Mouse (Mus musculus): ENCODE results near the gene Dph5.

The Dph5 gene

GRCm38 (mm10) chr3:115887427-115888309 is at the start of gene Dph5:
Gene Dph5 (plus strand): TSS chr3:115887837.
- peak; percentile 96 for DNase-seq (ENCODE audit: low read depth, low spot score)

- DNase-seq (ENCODE audit: low read depth, low spot score) = no peak
Measured at GRCm38 (mm10) chr3:115844566-115844965, 43.1 kb upstream of the Dph5 start.

DNA sequence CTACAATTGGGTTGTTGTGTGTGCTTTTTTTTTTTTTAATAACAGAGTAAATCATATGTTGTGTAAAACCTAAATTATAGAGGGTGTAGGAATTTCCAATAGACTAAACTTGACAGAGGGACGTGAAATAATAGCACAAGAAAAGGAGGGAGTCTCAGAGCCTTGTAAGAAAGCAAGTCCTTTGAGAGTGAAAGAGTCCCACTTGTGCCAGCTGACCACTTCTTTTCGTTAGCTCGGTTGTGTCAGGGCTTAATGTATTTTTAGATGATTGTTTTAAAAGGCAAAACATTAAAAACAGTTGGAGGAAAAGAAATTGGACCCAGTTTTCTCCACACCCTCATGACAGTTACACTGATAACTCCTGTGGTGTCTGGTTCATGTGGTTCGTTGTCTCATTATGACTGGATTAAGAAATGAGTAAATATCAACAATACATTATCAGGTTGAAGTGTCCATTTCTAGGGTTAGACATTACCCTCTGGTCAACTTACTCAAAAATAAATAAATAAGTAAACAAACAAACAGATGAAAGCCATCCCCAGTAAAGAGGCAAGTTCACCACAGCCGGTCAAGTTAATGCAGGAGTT is 42.5 kb upstream of the Dph5 start:
- no peak for DNase-seq (ENCODE audit: low read depth, low spot score)

GRCm38 (mm10) chr3:115845724-115846123 is 41.9 kb upstream of the Dph5 start:
- DNase-seq (ENCODE audit: low read depth, low spot score) = no peak

DNA sequence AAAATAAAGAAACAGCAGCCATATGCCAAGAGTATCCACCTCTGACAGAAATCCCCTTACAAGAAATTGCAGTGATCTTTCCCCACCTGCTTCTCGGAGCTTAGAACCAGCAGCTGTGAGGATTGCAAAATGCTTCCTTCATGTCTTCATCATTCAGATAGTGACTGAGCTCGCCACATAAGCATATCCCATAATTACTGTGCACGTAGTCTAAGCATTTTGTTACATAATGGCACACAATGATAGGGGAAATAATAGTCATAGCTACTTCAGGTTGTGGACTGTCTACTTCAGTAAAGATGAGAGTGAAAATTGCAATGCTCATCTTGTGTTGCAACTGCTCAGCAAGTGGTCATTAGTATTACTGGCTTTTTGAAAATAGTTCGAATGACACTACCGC is 41.5 kb upstream of the Dph5 start:
- DNase-seq (ENCODE audit: low read depth, low spot score) = no peak

DNA sequence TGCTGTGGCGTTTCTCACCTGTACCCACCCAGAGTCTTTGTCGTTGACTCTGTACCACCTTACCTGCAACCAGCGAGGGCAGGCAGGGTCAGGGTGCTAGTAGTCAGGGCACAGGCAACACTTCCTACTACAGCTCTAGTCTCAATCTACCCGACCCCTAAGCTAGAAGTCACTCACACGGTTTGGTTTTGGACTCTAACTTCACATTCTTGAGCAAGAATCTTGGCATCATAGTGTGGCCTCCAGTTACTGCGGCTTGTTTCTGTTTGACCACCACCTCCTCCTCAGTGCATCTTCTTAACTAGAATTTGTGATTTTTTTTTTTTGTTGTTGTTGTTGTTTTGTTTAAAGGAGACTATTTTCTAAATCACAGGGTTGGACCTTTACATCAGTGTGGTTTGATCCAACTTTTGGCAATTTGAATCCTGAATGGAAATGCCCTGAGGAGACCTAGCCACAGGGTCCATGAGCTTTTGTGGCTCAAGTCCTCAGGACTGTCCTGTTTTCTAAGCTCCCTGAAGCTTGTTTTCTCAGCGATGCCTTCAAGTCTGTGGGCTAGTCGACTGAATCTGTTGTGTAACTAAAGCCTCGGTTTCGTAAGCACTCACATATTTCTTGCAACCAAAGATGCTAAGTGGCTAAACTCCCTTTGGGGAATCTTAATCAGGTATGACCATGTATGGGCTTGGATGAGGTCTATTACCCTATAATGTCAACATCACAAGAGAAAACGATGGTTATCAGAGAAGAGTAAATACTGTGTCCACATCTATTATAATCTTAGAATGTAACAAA is 38.8 kb upstream of the Dph5 start:
- DNase-seq (ENCODE audit: low read depth, low spot score) = no peak

GRCm38 (mm10) chr3:115850946-115851345 is 36.7 kb upstream of the Dph5 start:
- peak; percentile 22 for DNase-seq (ENCODE audit: low read depth, low spot score)

GRCm38 (mm10) chr3:115854672-115855191 is 32.9 kb upstream of the Dph5 start:
- DNase-seq (ENCODE audit: low read depth, low spot score) = peak; percentile 88

- peak; percentile 67 for DNase-seq (ENCODE audit: low read depth, low spot score)
Measured at GRCm38 (mm10) chr3:115855576-115855975, 32.1 kb upstream of the Dph5 start.

GRCm38 (mm10) chr3:115856484-115857022 is 31.1 kb upstream of the Dph5 start:
- peak; percentile 78 for DNase-seq (ENCODE audit: low read depth, low spot score)

DNA sequence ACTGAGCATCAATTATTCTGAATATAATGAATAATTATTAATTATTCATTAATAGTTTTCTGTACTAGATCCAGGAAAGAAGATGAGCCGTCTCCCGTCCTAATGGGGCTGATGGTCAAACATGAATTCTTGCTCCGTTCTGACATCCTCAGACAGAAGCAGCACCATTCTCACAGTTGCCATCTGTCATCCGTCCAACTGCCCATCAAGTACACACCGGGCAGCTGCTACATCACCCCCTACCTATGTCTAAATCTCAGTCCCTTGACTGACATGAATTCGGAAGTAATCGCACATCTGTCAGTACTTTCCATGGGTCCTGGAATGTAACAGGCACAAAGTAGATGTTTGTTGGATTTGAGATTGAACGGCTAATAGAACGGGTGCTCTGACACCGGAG is 30.2 kb upstream of the Dph5 start:
- DNase-seq (ENCODE audit: low read depth, low spot score) = no peak

DNA sequence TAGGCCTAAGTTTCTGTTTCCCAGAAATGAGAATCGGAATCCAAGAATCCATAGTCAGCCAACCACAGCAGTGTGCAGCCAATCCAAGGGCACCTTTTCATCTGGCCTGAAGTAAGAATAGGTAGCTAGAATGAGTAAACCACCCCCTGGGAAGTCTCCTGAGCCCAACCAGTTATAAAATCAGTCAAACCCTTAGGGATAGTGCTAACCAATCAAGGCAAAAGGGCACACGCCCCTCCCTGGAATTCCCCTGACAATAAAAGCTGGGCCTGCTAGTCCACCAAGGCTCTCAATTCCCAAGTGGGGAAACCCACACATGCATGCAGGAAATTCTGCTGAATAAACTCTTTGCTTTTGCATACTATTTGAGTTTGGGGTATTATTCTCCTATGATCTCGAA is 28.8 kb upstream of the Dph5 start:
- DNase-seq (ENCODE audit: low read depth, low spot score) = peak; percentile 38

GRCm38 (mm10) chr3:115860780-115861179 is 26.9 kb upstream of the Dph5 start:
- DNase-seq (ENCODE audit: low read depth, low spot score) = peak; percentile 46

DNA sequence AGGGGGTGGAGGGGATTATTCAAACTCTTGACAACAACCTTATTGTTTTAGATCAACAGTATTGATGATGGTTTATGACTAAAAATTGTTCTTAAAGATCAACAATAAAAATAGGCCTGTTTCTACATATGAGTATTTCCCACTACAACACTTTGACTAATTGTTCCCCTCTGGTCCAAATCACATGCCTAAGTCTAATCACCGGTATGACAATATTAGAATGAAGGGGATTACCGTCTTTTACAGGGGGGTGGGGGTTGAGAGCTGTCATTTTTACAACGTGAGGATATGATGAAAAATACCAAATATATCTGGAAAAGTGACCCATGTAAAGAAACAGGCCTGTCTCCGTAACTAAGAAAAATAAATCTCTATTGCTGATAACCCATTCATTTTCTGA is 24.1 kb upstream of the Dph5 start:
- DNase-seq (ENCODE audit: low read depth, low spot score) = peak; percentile 29

GRCm38 (mm10) chr3:115867150-115867549 is 20.5 kb upstream of the Dph5 start:
- peak; percentile 17 for DNase-seq (ENCODE audit: low read depth, low spot score)

GRCm38 (mm10) chr3:115867901-115868300 is 19.7 kb upstream of the Dph5 start:
- no peak for DNase-seq (ENCODE audit: low read depth, low spot score)

DNA sequence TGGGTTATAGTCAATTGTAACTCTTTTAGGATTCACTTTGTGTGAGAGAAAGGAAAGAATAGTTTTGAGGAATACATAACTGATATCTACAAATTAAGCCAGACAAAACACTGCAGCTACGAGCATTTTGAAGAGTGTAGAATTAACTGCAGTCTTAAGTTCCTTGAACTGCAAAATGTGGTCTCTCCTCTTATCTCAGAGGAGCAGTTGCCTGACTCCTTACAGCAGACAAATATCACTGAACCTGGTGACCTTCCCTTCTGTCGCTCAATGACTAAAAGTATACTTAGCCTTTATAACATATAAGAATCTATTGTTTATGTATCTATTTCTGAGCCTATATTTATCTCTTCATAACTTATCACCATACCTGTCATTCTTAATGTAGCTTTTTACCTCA is 18.3 kb upstream of the Dph5 start:
- no peak for DNase-seq (ENCODE audit: low read depth, low spot score)

GRCm38 (mm10) chr3:115875551-115875950 is 12.1 kb upstream of the Dph5 start:
- peak; percentile 93 for DNase-seq (ENCODE audit: low read depth, low spot score)

DNA sequence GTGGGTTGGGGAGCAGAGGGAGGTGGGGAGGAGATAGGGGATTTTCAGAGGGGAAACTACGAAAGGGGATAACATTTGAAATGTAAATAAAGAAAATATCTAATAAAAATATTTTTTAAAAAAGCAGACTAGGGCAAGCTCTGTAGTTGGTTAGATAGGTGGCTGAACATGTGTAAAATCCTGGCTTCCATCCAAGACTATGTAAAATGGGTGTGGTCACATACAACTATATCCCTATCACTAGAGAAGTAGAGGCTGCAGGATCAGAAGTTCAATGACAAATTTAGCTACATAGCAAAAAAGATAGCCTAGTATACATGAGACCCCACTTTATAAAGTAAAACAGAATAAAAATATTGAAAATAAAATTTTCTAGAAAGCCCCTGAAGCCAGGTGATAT is 10.5 kb upstream of the Dph5 start:
- no peak for DNase-seq (ENCODE audit: low read depth, low spot score)

DNA sequence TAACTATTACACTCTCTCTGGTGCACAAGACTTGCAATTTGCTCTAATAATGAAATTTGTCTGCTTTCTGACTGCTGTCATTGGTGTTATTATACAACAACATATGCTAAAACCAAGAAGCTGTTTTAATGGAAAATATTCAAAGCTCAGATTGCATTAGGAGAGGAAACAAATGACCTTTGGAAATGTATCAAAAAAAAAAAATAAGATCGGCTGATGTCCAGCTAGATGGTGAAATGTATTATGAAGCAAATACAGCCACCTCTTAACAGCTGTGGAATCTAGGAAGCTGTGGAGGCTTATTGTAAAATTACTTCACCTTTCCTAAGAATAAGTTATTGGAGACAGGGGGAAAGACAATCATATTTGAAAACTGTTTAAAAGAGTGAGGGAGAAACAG is 3.6 kb upstream of the Dph5 start:
- DNase-seq (ENCODE audit: low read depth, low spot score) = no peak

GRCm38 (mm10) chr3:115888310-115889106 is 871 bp downstream of the Dph5 start:
- DNase-seq (ENCODE audit: low read depth, low spot score) = no peak

All from A20 (cell line).